ENCODE assay signal across 9 mouse cellular contexts in genomic region chr11:77317721-77318477, GRCm38 (mm10).
DNase-seq lines count a peak whose midpoint lies in the region; ATAC-seq and TF ChIP-seq lines count a peak whose summit lies in the region.
"Had no signal": no experiment of that assay in that cellular context is flagged by ENCODE, and none has a peak within 500 bp of the region (broad histone marks: within the 10 kb centered on the region; RNA-seq: fewer than 3 reads in every experiment).

No protein-coding gene starts in this region.

- no peaks in the 10 kb centered on the region for H3K36me3 ChIP-seq in liver, postnatal 0 days (replicated peaks; ENCODE audit: insufficient read depth, low read length)
- no peaks in the 10 kb centered on the region for H3K36me3 ChIP-seq in liver, embryonic 11.5 days (ENCODE audit: control insufficient read depth, insufficient read depth, low read length)

- peak; percentile 13 for DNase-seq in cerebellum, adult 8-10 months
- DNase-seq in cerebellum, adult 11 months: no peak
- DNase-seq in liver, postnatal 0 days: no peak
- no peak for DNase-seq in liver, embryonic 11.5 days (ENCODE audit: low spot score)
- DNase-seq in fibroblast of lung, adult 2 months (ENCODE audit: low read depth): peak; percentile 36
- DNase-seq in lung, postnatal 10 days: peak; percentile 66
- no peak for DNase-seq in adrenal gland, postnatal 4 days (ENCODE audit: low spot score in 2 of 2)
- DNase-seq in testis, postnatal 10 days (ENCODE audit: low spot score): no peak

- ATAC-seq in liver, postnatal 0 days: no peak
- ATAC-seq in liver, embryonic 11.5 days (replicated peaks; ENCODE audit: low FRiP score): no peak

- H3K9me3 ChIP-seq in liver, postnatal 0 days (ENCODE audit: low read length): no peaks in the 10 kb centered on the region
- H3K9me3 ChIP-seq in liver, embryonic 11.5 days (ENCODE audit: control insufficient read depth, low read length): no peaks in the 10 kb centered on the region

- no peak overlapping the region for H3K9ac ChIP-seq in liver, postnatal 0 days (replicated peaks)
- no peak overlapping the region for H3K9ac ChIP-seq in liver, embryonic 11.5 days (ENCODE audit: low read depth, low read length)
- H3K9ac ChIP-seq: liver, embryonic 14.5 days had no signal

- H3K4me1 ChIP-seq in liver, postnatal 0 days (ENCODE audit: insufficient read depth): no peaks in the 10 kb centered on the region
- H3K4me1 ChIP-seq in liver, embryonic 11.5 days (replicated peaks; ENCODE audit: control insufficient read depth, insufficient read depth, low read length): no peaks in the 10 kb centered on the region; the same call in 1 of the 2 replicates

- TF ChIP-seq CTCF in liver, postnatal 0 days (IDR thresholded peaks at IDR 0.05; ENCODE audit: low read depth): peak; percentile 53

- TF ChIP-seq EP300 in liver, postnatal 0 days (IDR thresholded peaks at IDR 0.05; ENCODE audit: low read depth): no peak

- no peaks in the 10 kb centered on the region for H3K27me3 ChIP-seq in liver, postnatal 0 days (ENCODE audit: insufficient read depth, low read length)
- H3K27me3 ChIP-seq in liver, embryonic 11.5 days (replicated peaks; ENCODE audit: control insufficient read depth, insufficient read depth, low read length): no peaks in the 10 kb centered on the region

- no peak overlapping the region for H3K4me2 ChIP-seq in liver, postnatal 0 days (ENCODE audit: low read depth, low read length)
- H3K4me2 ChIP-seq in liver, embryonic 11.5 days: no peak overlapping the region

- 38% methylated on average over 3 of the region's 3 CpGs for WGBS in liver, postnatal 0 days (ENCODE audit: insufficient replicate concordance)
- WGBS in liver, embryonic 11.5 days: 40% methylated on average over 3 of the region's 3 CpGs

- H3K4me3 ChIP-seq in liver, postnatal 0 days (ENCODE audit: low read depth, low read length): no peak overlapping the region
- no peak overlapping the region for H3K4me3 ChIP-seq in liver, embryonic 11.5 days (ENCODE audit: low read depth, low read length)

- no peak overlapping the region for H3K27ac ChIP-seq in liver, postnatal 0 days (ENCODE audit: low read depth)
- no peak overlapping the region; the same call in 1 of the 2 replicates for H3K27ac ChIP-seq in liver, embryonic 11.5 days (ENCODE audit: low read depth, low read length)
- H3K27ac ChIP-seq: liver, embryonic 14.5 days had no signal

Comparison
In these comparisons a context has a peak if more than half of its experiments do, and no peak if none do; other contexts are left out.
1. DNase-seq: peak in cerebellum, adult 8-10 months (single experiment), fibroblast of lung, adult 2 months (single experiment) and lung, postnatal 10 days (single experiment); none in cerebellum, adult 11 months (single experiment), liver, postnatal 0 days (single experiment), liver, embryonic 11.5 days (single experiment), adrenal gland, postnatal 4 days (0 of 2) and testis, postnatal 10 days (single experiment).